Mouse (Mus musculus): ENCODE results near the gene Gm12184.

DNA sequence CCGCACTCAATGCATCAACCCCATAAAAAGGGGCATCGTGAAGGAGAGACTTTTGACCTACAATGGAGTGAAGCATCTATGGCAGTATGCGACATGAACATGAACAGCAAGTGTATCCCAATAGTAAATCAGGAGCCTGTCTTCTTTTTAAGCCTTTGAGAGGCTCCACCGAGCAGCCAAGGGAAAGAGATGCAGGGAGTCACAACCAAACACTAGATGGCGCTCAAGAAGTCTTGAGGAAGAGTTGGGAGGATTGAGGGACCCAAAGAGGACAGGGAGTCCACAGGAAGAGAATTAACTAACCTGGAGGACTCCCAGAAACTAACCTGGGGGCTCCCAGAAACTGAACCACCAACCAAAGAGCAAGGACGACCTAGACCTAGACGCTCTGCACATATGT is 47.0 kb downstream of the Gm12184 start:
- TF ChIP-seq CTCF (IDR thresholded peaks at IDR 0.05; ENCODE audit: insufficient read depth, low read length) = peak; percentile 44
- no peak for TF ChIP-seq POLR2A (IDR thresholded peaks at IDR 0.05; ENCODE audit: borderline replicate concordance, extremely low read depth, low read depth, low read length)

Measured in lung, adult 2 months (tissue).